Mouse (Mus musculus) midbrain, embryonic 16.5 days (tissue): ENCODE measurements around the gene Tmem198. TPM values are rescaled to one million over a fixed set of nuclear protein-coding genes. Genes with fewer than 3 reads are reported as not detected.

Source experiments
- ATAC-seq: fragments of 200-750 bp; cut with Nextera tagmentation; 2 replicates; pipeline ENCODE4 v1.8.0; 2017; ENCODE audit warnings: moderate TSS enrichment
- H3K27ac ChIP-seq: fragments of 300-500 bp; sonication (generic); 2 replicates; pipeline ENCODE4 v1.5.1; 2014; ENCODE audit warnings: mild to moderate bottlenecking, low read length, mixed read lengths
- H3K27me3 ChIP-seq: fragments of 300-500 bp; sonication (generic); 2 replicates; pipeline ENCODE4 v1.6.1; 2014; ENCODE audit warnings: low read depth, low read length, mixed read lengths; ENCODE audit not compliant: control insufficient read depth, insufficient read depth
- H3K36me3 ChIP-seq: fragments of 300-500 bp; sonication (generic); 2 replicates; pipeline ENCODE4 v1.6.1; 2014; ENCODE audit warnings: mild to moderate bottlenecking, low read length, moderate library complexity, mixed read lengths; ENCODE audit not compliant: control insufficient read depth, insufficient read depth
- H3K4me1 ChIP-seq: fragments of 300-500 bp; sonication (generic); 2 replicates; pipeline ENCODE4 v1.6.1; 2014; ENCODE audit warnings: mild to moderate bottlenecking, low read length, mixed read lengths; ENCODE audit not compliant: control insufficient read depth, insufficient read depth
- H3K4me2 ChIP-seq: fragments of 300-500 bp; sonication (generic); 2 replicates; pipeline ENCODE4 v1.6.1; 2014; ENCODE audit warnings: mild to moderate bottlenecking, low read length, mixed read lengths
- H3K4me3 ChIP-seq: fragments of 300-500 bp; sonication (generic); 2 replicates; pipeline ENCODE4 v1.5.1; 2014; ENCODE audit warnings: low read depth, mild to moderate bottlenecking, low read length, moderate library complexity, mixed read lengths
- H3K9ac ChIP-seq: fragments of 300-500 bp; sonication (generic); 2 replicates; pipeline ENCODE4 v1.6.1; 2014; ENCODE audit warnings: low read depth, low read length, mixed read lengths
- H3K9me3 ChIP-seq: fragments of 300-500 bp; sonication (generic); replicated peaks from 2 replicates; pipeline ENCODE4 v1.6.1; 2014; ENCODE audit warnings: mild to moderate bottlenecking, low read length, mixed read lengths; ENCODE audit not compliant: control insufficient read depth, poor library complexity, severe bottlenecking
- WGBS: fragments of 180-500 bp; shearing (Covaris S2); extraction: QIAGEN DNeasy Blood & Tissue Kit; methylation state at CpG from one replicate; pipeline ENCODE4 v1.1.7; 2014; 5-methylcytosine and 5-hydroxymethylcytosine counted together
- polyA plus RNA-seq: library from polyadenylated mRNA; unstranded; fragments of >200 nt; fragmentation: Nextera tagmentation; extraction: Ambion mirVana; gene quantifications from 2 replicates; pipeline ENCODE4 v1.2.1, GENCODE M21; 2015

Gene Tmem198
- polyA plus RNA-seq, 1 experiment from 2014 or later = 56.7 TPM

DNA sequence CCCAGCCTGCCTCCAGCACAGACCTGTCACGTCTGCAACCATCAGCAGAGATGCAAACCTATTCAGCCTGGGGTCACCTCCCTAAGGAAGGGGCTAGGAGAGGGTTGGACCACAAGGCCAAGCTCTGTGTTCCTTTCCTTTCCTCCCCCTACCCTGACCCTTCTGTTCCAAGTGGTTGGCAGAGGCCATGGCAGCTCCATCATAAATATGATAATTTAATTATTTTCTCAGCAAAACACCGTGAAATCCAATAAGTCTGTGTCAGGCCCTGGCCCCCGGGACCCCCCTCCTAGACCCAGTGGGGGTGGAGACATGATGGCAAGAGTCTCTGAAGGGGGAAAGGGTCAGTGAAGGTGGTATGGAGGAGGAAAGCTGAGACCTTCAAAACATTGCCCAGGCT is 35.1 kb upstream of the Tmem198 start:
- no peaks in the 10 kb centered on the region; the same call in 1 of the 2 replicates for H3K27me3 ChIP-seq
- ATAC-seq = no peak
- peaks cover 61% of the 10 kb centered on the region for H3K4me1 ChIP-seq
- 16% methylated on average over 3 of the region's 3 CpGs for WGBS
- peak overlapping the region; percentile 40 for H3K4me2 ChIP-seq
- H3K27ac ChIP-seq = peak overlapping the region; percentile 81
- no peak overlapping the region for H3K4me3 ChIP-seq
- H3K9me3 ChIP-seq = no peaks in the 10 kb centered on the region
- H3K36me3 ChIP-seq = no peaks in the 10 kb centered on the region
- peak overlapping the region; percentile 45; the same call in 1 of the 2 replicates for H3K9ac ChIP-seq

DNA sequence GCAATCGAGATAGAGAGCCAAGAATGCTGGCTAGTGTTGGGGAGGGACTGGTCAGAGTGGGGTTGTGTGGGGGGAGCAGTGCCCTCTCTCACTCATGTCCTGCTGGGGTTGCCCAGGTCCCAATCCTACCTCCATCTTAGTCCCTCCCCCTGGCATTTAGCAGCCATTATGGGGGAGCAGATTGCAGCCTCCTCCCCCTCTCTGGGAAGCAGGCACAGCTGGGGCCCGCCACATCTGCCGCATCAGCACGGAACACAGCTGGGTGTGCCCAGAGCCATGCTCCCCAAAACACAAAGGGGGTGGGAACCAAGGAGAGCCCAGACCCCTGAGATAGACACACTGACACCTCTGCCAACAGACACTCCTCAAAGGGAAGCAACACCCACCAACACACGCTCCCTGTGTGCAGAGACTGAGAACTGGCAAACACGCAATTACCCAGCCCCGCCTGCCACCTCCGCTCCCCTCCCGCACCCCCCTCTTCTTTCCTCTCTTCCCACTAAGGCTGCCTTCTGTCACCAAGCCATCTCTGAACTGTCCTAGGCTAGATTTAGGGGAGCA is 34.1 kb upstream of the Tmem198 start:
- H3K4me3 ChIP-seq = peak overlapping the region; percentile 16; the same call in 1 of the 2 replicates
- no peaks in the 10 kb centered on the region; the same call in 1 of the 2 replicates for H3K27me3 ChIP-seq
- ATAC-seq = peak; percentile 8; the same call in 1 of the 2 replicates
- peak overlapping the region; percentile 40 for H3K4me2 ChIP-seq
- peaks cover 71% of the 10 kb centered on the region for H3K4me1 ChIP-seq
- no peaks in the 10 kb centered on the region for H3K36me3 ChIP-seq
- peak overlapping the region; percentile 81 for H3K27ac ChIP-seq
- H3K9me3 ChIP-seq = no peaks in the 10 kb centered on the region
- peak overlapping the region; percentile 32 for H3K9ac ChIP-seq
- WGBS = 7% methylated on average over 9 of the region's 9 CpGs

DNA sequence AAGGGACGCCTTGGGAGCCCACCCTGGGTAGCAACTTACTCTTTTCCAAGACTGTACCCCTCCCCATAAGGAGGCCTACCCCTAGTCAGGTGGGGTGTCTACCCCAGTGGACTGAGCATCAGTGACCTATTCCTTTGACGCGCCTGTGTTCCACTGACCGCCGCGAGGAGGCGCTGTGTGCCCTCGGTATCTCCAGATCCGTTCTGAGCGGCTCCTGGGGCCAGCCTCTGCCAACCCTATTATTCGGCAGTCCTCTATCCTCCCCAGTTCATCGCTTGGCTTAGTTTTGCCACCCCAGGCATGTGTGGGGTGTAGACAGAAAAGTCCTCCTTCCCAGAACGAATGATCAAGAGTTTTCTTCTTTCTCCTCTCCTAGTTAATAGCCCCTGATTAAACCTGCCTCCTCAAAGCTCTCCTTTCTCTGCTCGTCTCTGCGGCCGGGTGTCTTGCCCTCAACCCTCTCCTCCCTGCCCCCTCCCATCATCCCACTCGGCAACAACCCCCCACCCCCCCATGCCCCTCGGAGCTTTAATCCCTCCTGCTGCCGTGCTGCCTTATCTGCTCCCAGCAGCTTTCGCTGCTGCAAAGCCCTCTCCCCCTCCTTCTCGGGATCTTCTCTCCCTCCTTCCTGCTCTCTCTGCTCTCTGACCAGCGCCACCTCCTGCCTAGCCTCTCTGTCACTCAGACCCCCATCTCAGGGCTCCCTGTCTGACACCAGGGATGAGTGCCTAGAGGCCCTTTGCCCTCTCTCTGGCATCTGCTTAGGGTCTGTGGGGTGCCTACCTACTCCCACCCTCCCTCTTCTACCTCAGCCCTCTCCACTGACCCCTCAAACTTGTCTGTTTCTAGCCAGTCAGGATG is 33.4 kb upstream of the Tmem198 start:
- H3K4me2 ChIP-seq = peak overlapping the region; percentile 40
- H3K4me3 ChIP-seq = peak overlapping the region; percentile 16; the same call in 1 of the 2 replicates
- H3K36me3 ChIP-seq = no peaks in the 10 kb centered on the region
- WGBS = under 1% methylated on average over 22 of the region's 22 CpGs
- ATAC-seq = peak; percentile 20
- no peaks in the 10 kb centered on the region; the same call in 1 of the 2 replicates for H3K27me3 ChIP-seq
- peaks cover 76% of the 10 kb centered on the region for H3K4me1 ChIP-seq
- no peaks in the 10 kb centered on the region for H3K9me3 ChIP-seq
- peak overlapping the region; percentile 81 for H3K27ac ChIP-seq
- H3K9ac ChIP-seq = peak overlapping the region; percentile 30; the same call in 1 of the 2 replicates

DNA sequence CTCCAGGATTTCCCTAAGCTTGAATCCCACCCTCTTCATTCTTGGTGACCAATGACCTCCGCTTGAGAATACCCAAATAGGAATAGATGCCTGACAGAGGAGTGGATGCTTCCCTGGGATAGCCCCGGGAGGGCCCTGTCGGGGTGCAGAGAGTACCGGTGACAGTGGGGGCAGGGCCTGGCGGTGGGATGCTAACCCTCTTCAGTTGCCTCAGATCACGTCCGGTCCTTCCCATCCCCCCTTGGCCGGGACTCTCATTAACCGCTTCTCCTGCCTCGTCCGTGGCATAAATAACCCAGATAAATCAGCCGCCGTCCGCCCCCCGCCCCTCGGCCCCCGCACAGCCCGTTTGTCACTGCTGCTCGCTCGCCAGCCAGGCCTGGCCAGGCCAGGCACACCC is 32.7 kb upstream of the Tmem198 start:
- Histone ChIP-seq H3K9me3 (no peaks in the 10 kb centered on the region), H3K27ac (peak overlapping the region; percentile 81), H3K4me3 (no peak overlapping the region), H3K4me2 (peak overlapping the region; percentile 77), H3K9ac (peak overlapping the region; percentile 42), H3K36me3 (no peaks in the 10 kb centered on the region), H3K4me1 (peaks cover 76% of the 10 kb centered on the region), H3K27me3 (no peaks in the 10 kb centered on the region; the same call in 1 of the 2 replicates)
- 5% methylated on average over 20 of the region's 20 CpGs for WGBS
- ATAC-seq = no peak

DNA sequence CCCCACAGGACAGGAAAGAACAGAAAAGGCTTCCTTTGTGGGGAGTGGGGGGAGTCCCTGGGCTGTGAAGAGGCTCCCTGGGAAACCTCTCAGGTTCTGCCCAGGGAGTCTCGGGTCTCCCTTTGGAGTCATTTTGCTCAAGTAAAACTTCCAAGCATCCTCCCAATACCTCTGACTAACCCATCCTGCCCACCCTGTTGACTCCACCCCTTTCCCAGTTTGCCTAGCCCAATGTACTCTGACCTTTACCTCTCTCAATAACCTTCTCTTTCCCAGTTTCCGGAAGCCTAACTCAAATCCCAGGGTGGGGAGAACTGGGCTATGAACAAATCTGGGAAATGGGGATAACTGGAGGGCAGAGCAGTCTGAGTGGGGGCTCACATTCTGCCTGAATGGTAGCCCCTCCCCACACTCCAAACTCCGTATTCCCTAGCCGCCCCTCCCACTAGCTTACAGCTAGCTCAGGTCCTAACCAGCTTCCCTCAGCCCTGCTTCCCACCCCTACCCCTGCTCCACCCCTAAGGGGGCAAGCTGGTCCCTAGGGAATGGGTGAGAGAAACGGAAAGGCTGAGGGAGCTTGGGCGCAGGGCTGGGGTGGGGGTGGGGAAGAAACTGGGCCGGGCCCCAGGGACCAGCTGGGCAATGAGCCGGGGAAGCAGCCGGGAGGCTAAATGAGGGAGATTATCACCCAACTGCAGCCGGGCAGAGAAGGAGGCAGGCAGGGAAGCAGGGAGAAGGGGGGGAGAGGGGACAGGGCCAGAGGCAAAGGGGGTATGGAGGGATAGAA is 31.9 kb upstream of the Tmem198 start:
- Histone ChIP-seq H3K4me1 (peaks cover 75% of the 10 kb centered on the region), H3K4me2 (peak overlapping the region; percentile 77), H3K9ac (peak overlapping the region; percentile 39; the same call in 1 of the 2 replicates), H3K4me3 (no peak overlapping the region), H3K27ac (peak overlapping the region; percentile 81), H3K27me3 (no peaks in the 10 kb centered on the region; the same call in 1 of the 2 replicates), H3K9me3 (no peaks in the 10 kb centered on the region), H3K36me3 (no peaks in the 10 kb centered on the region)
- 4% methylated on average over 10 of the region's 10 CpGs for WGBS
- ATAC-seq = no peak

DNA sequence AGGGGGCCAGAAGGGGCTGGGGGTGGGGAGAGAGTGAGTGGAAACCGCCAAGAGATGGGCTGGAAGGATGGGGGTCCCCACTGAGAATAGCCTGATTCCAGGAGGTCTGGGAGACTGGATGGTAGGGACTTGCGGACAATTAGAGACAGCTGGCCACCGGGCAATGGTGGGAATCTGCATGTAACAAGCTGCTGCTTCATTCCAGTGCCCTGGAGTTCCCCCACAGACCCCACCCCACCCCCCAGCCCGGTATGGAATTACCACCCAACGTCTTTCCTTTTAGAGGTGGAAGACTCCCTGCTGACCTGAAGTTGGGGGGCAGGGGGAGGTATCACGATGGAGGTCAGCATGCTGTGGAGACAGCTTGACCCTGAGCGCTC is 31.3 kb upstream of the Tmem198 start:
- 0 out of 2 replicates have a peak overlapping the region, but pooled peaks have one; percentile 11 for H3K4me3 ChIP-seq
- H3K9me3 ChIP-seq = no peaks in the 10 kb centered on the region
- 2% methylated on average over 7 of the region's 7 CpGs for WGBS
- H3K4me2 ChIP-seq = peak overlapping the region; percentile 77
- H3K36me3 ChIP-seq = no peaks in the 10 kb centered on the region
- ATAC-seq = no peak
- H3K9ac ChIP-seq = peak overlapping the region; percentile 39
- peak overlapping the region; percentile 81 for H3K27ac ChIP-seq
- no peaks in the 10 kb centered on the region; the same call in 1 of the 2 replicates for H3K27me3 ChIP-seq
- H3K4me1 ChIP-seq = peaks cover 69% of the 10 kb centered on the region

DNA sequence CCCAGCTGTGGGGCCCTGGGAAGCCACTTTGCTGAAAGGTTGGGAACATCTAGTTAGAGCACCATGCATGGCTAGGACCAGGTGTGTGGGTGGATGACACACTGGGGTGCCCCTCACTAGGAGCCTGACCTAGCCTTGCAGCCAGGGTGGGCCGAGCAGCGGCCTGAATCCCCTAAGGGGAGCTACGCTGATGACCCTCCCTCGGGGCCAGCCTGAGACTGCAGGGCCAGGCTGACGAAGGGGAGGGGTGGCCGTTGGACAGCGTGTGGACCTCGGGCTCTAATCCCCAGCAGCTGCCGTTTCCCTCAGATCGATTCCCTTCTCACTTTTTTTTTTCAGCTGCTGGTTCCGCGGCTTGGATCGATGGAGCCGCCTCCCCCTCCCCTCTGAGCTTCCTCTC is 30.4 kb upstream of the Tmem198 start:
- ATAC-seq = no peak
- no peaks in the 10 kb centered on the region; the same call in 1 of the 2 replicates for H3K27me3 ChIP-seq
- H3K36me3 ChIP-seq = no peaks in the 10 kb centered on the region
- peak overlapping the region; percentile 77 for H3K4me2 ChIP-seq
- no peaks in the 10 kb centered on the region for H3K9me3 ChIP-seq
- peak overlapping the region; percentile 81 for H3K27ac ChIP-seq
- peak overlapping the region; percentile 61 for H3K9ac ChIP-seq
- H3K4me3 ChIP-seq = peak overlapping the region; percentile 43
- WGBS = 2% methylated on average over 13 of the region's 14 CpGs
- peaks cover 60% of the 10 kb centered on the region for H3K4me1 ChIP-seq

DNA sequence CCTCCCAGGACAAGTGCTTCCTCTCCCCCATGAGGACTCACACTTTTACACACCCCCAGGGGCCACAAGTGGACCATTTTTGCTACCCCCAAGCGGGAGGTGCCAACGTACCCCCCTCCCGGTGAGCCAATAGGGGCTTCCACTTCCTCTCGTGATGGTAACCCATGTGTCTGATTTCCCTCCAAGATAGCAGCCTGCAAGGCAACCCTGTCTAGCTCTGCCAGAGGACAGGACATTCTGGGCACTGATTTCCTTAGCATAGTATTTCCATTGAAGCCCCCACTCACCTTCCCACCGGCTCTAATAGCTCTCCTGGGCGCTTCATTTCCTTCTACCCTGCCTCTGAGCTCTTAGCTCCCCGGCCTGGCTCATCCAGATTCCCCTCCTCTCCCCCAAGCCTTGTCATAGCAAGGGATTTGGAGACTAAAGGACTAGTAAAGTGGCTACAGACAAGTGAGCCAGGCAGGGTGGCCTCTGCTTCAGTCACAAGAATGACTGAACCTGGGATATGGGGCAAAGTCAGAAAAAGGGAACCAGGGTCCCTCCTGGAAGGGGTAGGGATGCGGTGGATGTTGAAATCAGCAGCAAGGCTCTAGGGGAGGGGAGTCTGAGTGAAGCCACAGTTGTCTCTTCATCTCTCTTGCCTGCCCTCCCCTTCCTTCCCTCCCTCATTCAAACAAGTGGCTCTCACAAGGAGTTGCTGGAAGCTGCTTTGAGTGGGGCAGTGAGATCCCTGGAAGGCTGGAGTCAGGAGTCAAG is 29.8 kb upstream of the Tmem198 start:
- 5% methylated on average over 8 of the region's 8 CpGs for WGBS
- peak overlapping the region; percentile 43 for H3K4me3 ChIP-seq
- no peak for ATAC-seq
- peaks cover 54% of the 10 kb centered on the region for H3K4me1 ChIP-seq
- peak overlapping the region; percentile 61 for H3K9ac ChIP-seq
- no peaks in the 10 kb centered on the region; the same call in 1 of the 2 replicates for H3K27me3 ChIP-seq
- H3K27ac ChIP-seq = peak overlapping the region; percentile 85
- peak overlapping the region; percentile 77 for H3K4me2 ChIP-seq
- H3K36me3 ChIP-seq = no peaks in the 10 kb centered on the region
- no peaks in the 10 kb centered on the region for H3K9me3 ChIP-seq
